Mouse (Mus musculus) v-Abl transformed pro-B cells (cell line): ENCODE data around the gene Grhl1.
"Not testable (repeated sequence)": the region's sequence is repeated elsewhere in the genome, so short reads cannot be mapped to it uniquely, and the experiment has no call there.

ENCODE experiments used
- in situ Hi-C, 2 experiments: fragments of 400-800 bp; cut with MboI; formaldehyde crosslinking; loops; one replicate each; pipeline ENCODE4 v1.15.1; 2025; ENCODE audit not compliant: unreplicated experiment in 2 of 2

Gene Grhl1

GRCm38 (mm10) chr12:24571523-24572392, at the start of gene Grhl1:
Grhl1 (plus strand) TSS chr12:24572283.
- in situ Hi-C loops = no loop called here

DNA sequence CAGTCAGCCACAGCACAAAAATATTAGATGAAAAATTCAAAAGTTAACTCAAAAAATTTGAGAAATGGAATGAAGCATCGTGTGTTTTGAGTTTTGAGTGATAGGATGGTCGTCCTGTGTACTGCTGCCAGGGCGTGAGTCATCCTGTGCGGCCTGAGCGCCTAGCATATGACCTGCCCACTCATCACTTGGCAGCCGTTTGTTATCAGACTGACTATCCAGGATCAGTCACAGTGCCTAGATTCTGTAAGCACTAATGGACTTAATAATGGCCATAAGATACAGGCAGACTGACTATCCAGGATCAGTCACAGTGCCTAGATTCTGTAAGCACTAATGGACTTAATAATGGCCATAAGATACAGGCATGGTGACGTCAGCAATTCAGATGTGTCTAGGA, 47.0 kb upstream of the Grhl1 start:
- in situ Hi-C loops = not testable (repeated sequence)

DNA sequence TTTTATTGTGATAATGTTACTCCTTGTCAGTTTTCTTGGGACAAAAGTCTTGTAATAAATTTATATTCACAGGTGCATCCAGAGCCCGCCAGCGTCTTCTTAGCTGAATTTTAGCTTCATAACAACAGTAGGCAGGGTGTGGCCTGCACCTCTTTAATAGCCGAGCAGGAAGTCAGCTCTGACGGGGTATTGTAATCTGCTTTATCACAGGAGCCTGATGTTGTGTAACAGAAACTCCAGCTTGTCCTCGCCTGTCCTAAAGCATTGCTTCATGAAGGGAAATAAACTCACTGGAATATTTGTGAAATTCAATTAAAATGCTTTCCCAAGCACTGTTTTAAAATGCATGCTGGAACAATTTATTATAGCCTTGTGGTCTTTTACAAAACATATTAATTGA, 35.7 kb upstream of the Grhl1 start:
- in situ Hi-C loops = no loop called here

- in situ Hi-C loops = no loop called here
Measured at GRCm38 (mm10) chr12:24537201-24537600, 34.9 kb upstream of the Grhl1 start.

GRCm38 (mm10) chr12:24537965-24538364, 34.1 kb upstream of the Grhl1 start:
- in situ Hi-C loops = no loop called here

DNA sequence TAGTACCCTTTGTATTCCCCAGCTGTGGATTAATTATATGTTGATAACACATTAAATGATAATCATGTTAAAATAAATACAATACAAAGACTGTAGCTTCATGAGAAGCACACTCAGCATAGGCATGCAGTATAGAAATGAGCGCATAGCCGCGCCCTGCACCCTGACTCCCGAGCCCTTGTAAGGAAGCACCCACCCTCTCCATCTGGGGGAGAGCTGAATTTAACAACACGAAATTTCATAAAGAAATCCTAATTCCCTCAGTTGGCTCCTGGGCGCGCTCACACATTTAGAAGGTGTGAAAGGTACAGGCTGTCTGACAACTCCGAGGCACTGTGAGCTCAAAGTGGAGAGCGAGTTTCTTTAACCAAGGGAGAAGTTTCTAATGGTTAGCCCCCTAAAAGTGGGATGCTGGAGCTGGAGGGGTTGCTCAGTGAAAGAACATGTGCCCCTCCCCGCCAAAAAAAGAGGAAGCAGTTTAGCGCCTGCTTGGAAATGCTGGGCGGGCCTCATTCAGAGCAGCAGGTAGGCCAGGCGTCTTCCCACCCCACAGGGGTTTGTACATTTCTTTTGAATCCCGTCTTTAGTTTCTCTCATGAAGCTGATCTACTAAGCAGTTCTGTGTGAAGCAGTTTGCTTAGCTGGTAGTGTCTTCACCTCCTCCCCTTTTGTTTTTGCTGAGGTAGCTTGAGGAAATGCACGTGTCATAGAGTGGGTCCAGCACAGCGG, 30.5 kb upstream of the Grhl1 start:
- in situ Hi-C loops = no loop called here

GRCm38 (mm10) chr12:24547686-24548085, 24.4 kb upstream of the Grhl1 start:
- in situ Hi-C loops = no loop called here

DNA sequence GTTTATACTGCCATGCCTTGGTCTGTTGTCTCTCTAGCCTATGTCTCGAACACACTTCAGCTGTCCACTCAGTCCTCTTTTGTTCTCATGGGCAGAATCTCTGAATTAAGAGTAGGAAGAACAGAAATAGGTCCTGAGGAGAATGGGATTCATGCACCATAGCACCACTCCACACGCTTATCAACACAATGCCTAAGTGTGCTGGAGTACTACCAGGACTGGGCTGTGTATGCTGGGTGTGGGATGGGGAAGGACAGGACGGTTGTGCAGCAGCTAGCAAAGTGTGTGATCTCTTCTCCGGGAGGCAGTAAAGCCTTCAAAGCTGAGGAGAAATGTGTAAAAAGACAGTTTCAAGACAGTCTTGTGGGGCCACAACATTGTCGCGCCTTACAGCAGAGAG, 23.2 kb upstream of the Grhl1 start:
- in situ Hi-C loops = no loop called here

DNA sequence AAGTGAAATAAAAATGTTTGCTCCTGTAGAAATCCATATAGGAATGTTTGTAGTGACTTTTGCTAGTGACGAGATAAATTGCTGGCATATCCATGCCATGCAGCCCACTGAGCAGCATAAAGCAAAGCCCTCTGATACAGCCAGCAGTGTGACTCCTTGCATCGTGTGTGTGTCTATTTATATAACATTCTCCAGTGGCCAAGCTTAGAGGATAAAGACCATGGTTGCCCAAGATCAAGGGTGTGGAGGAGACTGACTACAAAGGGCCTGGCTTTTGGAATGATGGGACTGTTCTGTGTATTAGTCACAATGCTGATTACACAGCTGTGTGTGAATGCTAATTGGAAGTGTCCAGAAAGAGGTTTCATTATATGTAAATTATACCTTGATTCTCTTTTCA, 19.6 kb upstream of the Grhl1 start:
- in situ Hi-C loops = no loop called here

- in situ Hi-C loops = no loop called here
Measured at GRCm38 (mm10) chr12:24555976-24556375, 16.1 kb upstream of the Grhl1 start.

DNA sequence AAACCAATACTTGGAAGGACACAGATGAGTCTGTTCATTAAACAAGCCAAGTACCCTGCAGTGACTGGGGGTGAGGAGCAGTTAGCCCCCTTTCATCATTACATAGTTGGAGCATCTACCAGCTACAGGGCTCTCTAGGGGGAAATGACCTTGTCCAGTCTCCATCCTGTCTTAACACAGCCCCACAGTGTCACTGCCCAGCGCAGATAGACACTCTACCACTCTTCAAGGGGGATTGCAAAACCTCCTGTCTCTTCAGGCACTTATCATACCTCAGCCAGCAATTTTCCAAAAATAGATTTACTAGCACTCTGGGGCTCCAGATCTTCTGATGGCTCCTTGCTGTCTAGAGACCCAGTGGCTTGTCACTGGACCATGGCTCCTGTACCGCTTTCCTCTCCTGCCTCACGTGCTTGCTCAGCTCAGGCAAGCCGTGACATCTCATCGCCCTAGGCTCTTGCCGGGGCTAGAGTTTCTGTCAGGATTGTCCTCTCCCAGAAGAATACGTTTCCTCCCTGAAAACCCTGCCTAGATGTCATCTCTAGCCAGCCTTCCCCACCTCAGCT, 8.6 kb upstream of the Grhl1 start:
- in situ Hi-C loops = no loop called here

- in situ Hi-C loops = no loop called here
Measured at GRCm38 (mm10) chr12:24565311-24565710, 6.8 kb upstream of the Grhl1 start.

DNA sequence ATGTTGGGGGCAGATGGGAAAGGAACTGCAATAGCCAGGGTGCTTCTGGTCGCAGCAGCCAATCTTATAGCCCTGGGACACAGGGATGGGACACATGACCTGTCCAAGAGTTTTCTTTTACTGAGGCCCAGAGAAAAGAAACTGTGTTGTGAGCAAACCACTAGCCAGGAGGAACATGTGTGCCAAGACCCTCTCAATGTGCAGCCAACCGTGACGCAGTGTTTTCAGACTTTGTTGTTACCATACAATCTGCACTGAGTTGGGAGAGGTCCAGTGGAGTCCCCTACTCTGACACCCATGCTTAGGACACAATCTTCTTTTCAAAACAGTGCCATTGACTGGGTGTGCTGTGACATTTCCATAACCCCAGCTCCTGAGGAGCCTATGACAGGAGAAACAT, 4.5 kb upstream of the Grhl1 start:
- in situ Hi-C loops = no loop called here

DNA sequence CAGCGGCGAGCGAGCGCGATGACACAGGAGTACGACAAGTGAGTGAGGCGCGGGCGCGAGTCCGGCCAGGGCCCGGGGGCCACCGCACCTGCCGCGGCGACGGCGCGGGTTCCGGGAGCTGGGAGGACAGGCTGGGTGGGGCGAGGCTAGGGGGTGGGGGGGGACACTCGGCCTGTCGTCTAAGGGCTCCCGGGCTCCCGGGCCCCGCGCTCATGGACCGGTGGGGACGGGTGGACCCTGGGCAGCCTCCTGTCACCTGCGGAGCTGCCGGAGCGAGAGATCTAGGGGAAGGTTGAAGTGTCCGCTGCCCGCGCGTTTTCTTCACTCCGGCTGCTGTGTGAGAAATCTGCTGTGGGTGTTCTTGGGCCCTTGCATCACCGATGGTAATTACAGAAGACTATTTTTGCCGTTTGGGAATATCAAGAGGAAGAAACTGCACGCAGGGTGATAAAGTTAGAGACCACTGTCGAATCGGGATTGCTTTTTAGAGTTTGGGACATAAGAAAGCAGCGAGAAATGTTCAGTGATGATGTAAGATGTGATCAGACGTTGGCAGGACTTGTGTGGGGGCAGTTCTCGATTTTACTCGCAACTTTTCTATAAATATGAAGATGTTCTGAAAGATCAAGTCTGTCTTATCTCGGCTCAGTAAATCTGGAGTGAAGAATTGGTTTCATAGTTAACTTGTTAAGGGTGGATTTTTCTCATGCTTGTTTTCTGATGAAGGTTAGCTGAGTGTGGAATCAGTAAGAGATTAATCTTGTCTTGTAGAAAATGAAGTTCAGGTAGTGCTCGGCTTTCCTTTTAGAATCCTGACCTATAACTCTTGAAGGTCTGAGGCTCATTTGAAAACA, 565 bp downstream of the Grhl1 start:
- in situ Hi-C loops = no loop called here

DNA sequence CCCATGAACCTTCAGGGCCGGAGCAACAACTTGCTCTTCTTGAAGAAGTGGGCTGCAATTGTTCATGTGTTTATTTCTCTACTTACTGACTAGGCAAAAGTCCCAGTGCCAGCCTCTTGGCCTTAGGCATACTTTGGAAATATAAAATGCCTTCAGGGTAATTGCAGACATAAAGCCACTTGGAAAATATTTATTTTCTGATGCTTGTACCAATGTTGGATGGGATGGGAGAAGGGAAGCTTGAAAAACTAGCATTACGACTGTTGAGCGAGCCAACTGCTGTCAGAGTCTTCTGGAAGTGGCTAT, 1.1 kb downstream of the Grhl1 start:
- in situ Hi-C loops = no loop called here

DNA sequence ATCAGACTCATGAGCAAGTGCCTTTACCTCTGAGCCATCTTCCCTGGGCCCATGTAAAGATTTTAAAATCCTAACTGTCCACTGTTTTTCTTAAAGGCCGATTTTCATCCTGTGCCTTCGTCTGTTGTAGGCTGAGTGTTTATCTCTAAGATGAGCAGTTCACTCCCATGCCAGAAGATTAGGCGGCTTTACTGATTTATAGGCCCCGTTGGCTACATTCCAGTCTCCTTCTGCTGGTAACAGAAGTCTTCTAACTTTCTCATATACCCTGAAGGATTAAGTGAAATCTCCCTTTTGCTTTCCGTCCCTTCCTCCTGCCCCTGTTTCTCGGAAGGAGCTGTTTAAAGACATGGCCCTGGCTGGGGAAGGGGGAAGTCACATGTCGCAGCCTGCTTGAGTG, 2.8 kb downstream of the Grhl1 start:
- in situ Hi-C loops = no loop called here

GRCm38 (mm10) chr12:24580452-24580851, 8.4 kb downstream of the Grhl1 start:
- in situ Hi-C loops = no loop called here

GRCm38 (mm10) chr12:24580996-24581683, 9.1 kb downstream of the Grhl1 start:
- in situ Hi-C loops = no loop called here

GRCm38 (mm10) chr12:24583653-24584052, 11.6 kb downstream of the Grhl1 start:
- in situ Hi-C loops = no loop called here

GRCm38 (mm10) chr12:24584835-24585234, 12.8 kb downstream of the Grhl1 start:
- in situ Hi-C loops = no loop called here
